Mouse (Mus musculus) brain, embryonic 14.5 days (tissue): ENCODE measurements around the gene Carmil1.

ENCODE experiments used
- CTCF ChIP-seq: fragments of 200-500 bp; IDR thresholded peaks from 2 replicates; pipeline ENCODE4 v1.5.1; 2012; ENCODE audit warnings: inconsistent platforms, mild to moderate bottlenecking, moderate library complexity, borderline replicate concordance; ENCODE audit not compliant: insufficient read depth, insufficient read length; ENCODE audit errors: extremely low read depth
- POLR2A ChIP-seq: fragments of 200-500 bp; IDR thresholded peaks from 2 replicates; pipeline ENCODE4 v1.6.1; 2012; ENCODE audit warnings: mild to moderate bottlenecking, inconsistent platforms, borderline replicate concordance; ENCODE audit not compliant: poor library complexity, insufficient read depth, insufficient read length, severe bottlenecking; ENCODE audit errors: extremely low read depth

- TF ChIP-seq POLR2A (no peak), CTCF (no peak)
These were observed 278.8 kb downstream of the Carmil1 start for GRCm38 (mm10) chr13:24001797-24002196.
